Mouse (Mus musculus): Measurements from ENCODE around the gene Acot7. TPM values are rescaled to one million over a fixed set of nuclear protein-coding genes. Genes with fewer than 3 reads are reported as not detected.
A peak's percentile ranks its signal among the peaks of the same experiment; 100 is the strongest.

Acot7 gene
- total and polyA plus RNA-seq, 2 experiments from 2014 or later: 249 to 488 TPM

- DNase-seq (ENCODE audit: low spot score) (no peak), ATAC-seq (no peak)
- peaks cover 2% of the 10 kb centered on the region; the same call in 1 of the 2 replicates for H3K27me3 ChIP-seq (ENCODE audit: insufficient read depth, low read length)
- TF ChIP-seq CTCF (IDR thresholded peaks at IDR 0.05; ENCODE audit: low read depth): no peak
- no peak overlapping the region for H3K4me2 ChIP-seq (ENCODE audit: low read depth, low read length)
- H3K9ac ChIP-seq (replicated peaks; ENCODE audit: low read length): no peak overlapping the region
- no peak overlapping the region for H3K27ac ChIP-seq
- no peaks in the 10 kb centered on the region; the same call in 1 of the 2 replicates for H3K4me1 ChIP-seq (ENCODE audit: insufficient read depth, low read length)
- no peak overlapping the region for H3K4me3 ChIP-seq (ENCODE audit: low read length)
- 46% methylated on average over 6 of the region's 6 CpGs for WGBS
- no peaks in the 10 kb centered on the region for H3K9me3 ChIP-seq (ENCODE audit: low read length)
- peaks cover 13% of the 10 kb centered on the region; the same call in 1 of the 2 replicates for H3K36me3 ChIP-seq (ENCODE audit: insufficient read depth, low read length)
These were observed 128.1 kb downstream of the Acot7 start for GRCm38 (mm10) chr4:152305991-152306390.

- 80% methylated on average over 9 of the region's 9 CpGs for WGBS
These were observed 129.6 kb downstream of the Acot7 start for GRCm38 (mm10) chr4:152307542-152307941.

GRCm38 (mm10) chr4:152312186-152312585 is 134.3 kb downstream of the Acot7 start:
- no peak overlapping the region for H3K27ac ChIP-seq
- H3K9me3 ChIP-seq (ENCODE audit: low read length): no peaks in the 10 kb centered on the region
- no peak for TF ChIP-seq CTCF (IDR thresholded peaks at IDR 0.05; ENCODE audit: low read depth)
- peaks cover 34% of the 10 kb centered on the region for H3K27me3 ChIP-seq (ENCODE audit: insufficient read depth, low read length)
- no peaks in the 10 kb centered on the region for H3K36me3 ChIP-seq (ENCODE audit: insufficient read depth, low read length)
- 5% methylated on average over 14 of the region's 14 CpGs for WGBS
- DNase-seq (ENCODE audit: low spot score) (no peak), ATAC-seq (no peak)
- peaks cover 14% of the 10 kb centered on the region; the same call in 1 of the 2 replicates for H3K4me1 ChIP-seq (ENCODE audit: insufficient read depth, low read length)
- peak overlapping the region; percentile 63 for H3K4me2 ChIP-seq (ENCODE audit: low read depth, low read length)
- 0 out of 2 replicates have a peak overlapping the region, but pooled peaks have one; percentile 22 for H3K9ac ChIP-seq (replicated peaks; ENCODE audit: low read length)
- H3K4me3 ChIP-seq (ENCODE audit: low read length): peak overlapping the region; percentile 37

More at GRCm38 (mm10) chr4:152307542-152307941, 129.6 kb downstream of the Acot7 start:
- no peaks in the 10 kb centered on the region for H3K9me3 ChIP-seq (ENCODE audit: low read length)
- no peak for TF ChIP-seq CTCF (IDR thresholded peaks at IDR 0.05; ENCODE audit: low read depth)
- no peak overlapping the region for H3K4me2 ChIP-seq (ENCODE audit: low read depth, low read length)
- H3K4me1 ChIP-seq (ENCODE audit: insufficient read depth, low read length): peaks cover under 1% of the 10 kb centered on the region; the same call in 1 of the 2 replicates
- no peak overlapping the region for H3K4me3 ChIP-seq (ENCODE audit: low read length)
- H3K36me3 ChIP-seq (ENCODE audit: insufficient read depth, low read length): peaks cover 13% of the 10 kb centered on the region; the same call in 1 of the 2 replicates
- ATAC-seq (no peak), DNase-seq (ENCODE audit: low spot score) (no peak)
- peaks cover 8% of the 10 kb centered on the region for H3K27me3 ChIP-seq (ENCODE audit: insufficient read depth, low read length)
- H3K9ac ChIP-seq (replicated peaks; ENCODE audit: low read length): no peak overlapping the region
- H3K27ac ChIP-seq: no peak overlapping the region

- WGBS: under 1% methylated on average over 29 of the region's 29 CpGs
- DNase-seq (ENCODE audit: low spot score) (peak; percentile 65), ATAC-seq (peak; percentile 55)
- Histone ChIP-seq H3K4me2 (ENCODE audit: low read depth, low read length) (peak overlapping the region; percentile 63), H3K27ac (peak overlapping the region; percentile 11; the same call in 1 of the 2 replicates), H3K27me3 (ENCODE audit: insufficient read depth, low read length) (peaks cover 34% of the 10 kb centered on the region), H3K4me1 (ENCODE audit: insufficient read depth, low read length) (peaks cover 14% of the 10 kb centered on the region; the same call in 1 of the 2 replicates), H3K9me3 (ENCODE audit: low read length) (no peaks in the 10 kb centered on the region), H3K9ac (replicated peaks; ENCODE audit: low read length) (peak overlapping the region; percentile 22), H3K4me3 (ENCODE audit: low read length) (peak overlapping the region; percentile 37), H3K36me3 (ENCODE audit: insufficient read depth, low read length) (no peaks in the 10 kb centered on the region)
- TF ChIP-seq CTCF (IDR thresholded peaks at IDR 0.05; ENCODE audit: low read depth): no peak
These were observed 135.3 kb downstream of the Acot7 start for GRCm38 (mm10) chr4:152313211-152313632.

GRCm38 (mm10) chr4:152313934-152314333 is 136.0 kb downstream of the Acot7 start:
- Histone ChIP-seq H3K27me3 (ENCODE audit: insufficient read depth, low read length) (peaks cover 34% of the 10 kb centered on the region), H3K36me3 (ENCODE audit: insufficient read depth, low read length) (no peaks in the 10 kb centered on the region), H3K4me2 (ENCODE audit: low read depth, low read length) (peak overlapping the region; percentile 63), H3K27ac (no peak overlapping the region), H3K9me3 (ENCODE audit: low read length) (no peaks in the 10 kb centered on the region), H3K4me3 (ENCODE audit: low read length) (peak overlapping the region; percentile 37; the same call in 1 of the 2 replicates), H3K4me1 (ENCODE audit: insufficient read depth, low read length) (peaks cover 14% of the 10 kb centered on the region; the same call in 1 of the 2 replicates), H3K9ac (replicated peaks; ENCODE audit: low read length) (0 out of 2 replicates have a peak overlapping the region, but pooled peaks have one; percentile 22)
- TF ChIP-seq CTCF (IDR thresholded peaks at IDR 0.05; ENCODE audit: low read depth): peak; percentile 66
- DNase-seq (ENCODE audit: low spot score) (peak; percentile 77), ATAC-seq (peak; percentile 59)

GRCm38 (mm10) chr4:152315498-152316213 is 137.7 kb downstream of the Acot7 start:
- Histone ChIP-seq H3K4me2 (ENCODE audit: low read depth, low read length) (peak overlapping the region; percentile 53), H3K9ac (replicated peaks; ENCODE audit: low read length) (peak overlapping the region; percentile 35; the same call in 1 of the 2 replicates), H3K9me3 (ENCODE audit: low read length) (no peaks in the 10 kb centered on the region), H3K4me1 (ENCODE audit: insufficient read depth, low read length) (peaks cover 14% of the 10 kb centered on the region; the same call in 1 of the 2 replicates), H3K4me3 (ENCODE audit: low read length) (peak overlapping the region; percentile 34), H3K27ac (no peak overlapping the region), H3K36me3 (ENCODE audit: insufficient read depth, low read length) (no peaks in the 10 kb centered on the region), H3K27me3 (ENCODE audit: insufficient read depth, low read length) (peaks cover 34% of the 10 kb centered on the region)
- DNase-seq (ENCODE audit: low spot score) (peak; percentile 53), ATAC-seq (peak; percentile 21; the same call in 1 of the 2 replicates)
- under 1% methylated on average over 43 of the region's 43 CpGs for WGBS
- no peak for TF ChIP-seq CTCF (IDR thresholded peaks at IDR 0.05; ENCODE audit: low read depth)
